Mouse (Mus musculus) heart, embryonic 16.5 days (tissue): ENCODE measurements around the gene Kif28. TPM values are rescaled to one million over a fixed set of nuclear protein-coding genes. Genes with fewer than 3 reads are reported as not detected.
"Not testable (repeated sequence)": the region's sequence is repeated elsewhere in the genome, so short reads cannot be mapped to it uniquely, and the experiment has no call there.

Experiments used
- ATAC-seq: fragments of 200-750 bp; cut with Nextera tagmentation; replicated peaks from 2 replicates; pipeline ENCODE4 v1.8.0; 2017; ENCODE audit warnings: moderate number of reproducible peaks; ENCODE audit not compliant: insufficient read depth, low FRiP score; ENCODE audit errors: extremely low read depth
- H3K27ac ChIP-seq: fragments of 300-500 bp; sonication (generic); 2 replicates; pipeline ENCODE4 v1.5.1; 2014; ENCODE audit warnings: mild to moderate bottlenecking, low read length, control low read depth, moderate library complexity
- H3K27me3 ChIP-seq: fragments of 300-500 bp; sonication (generic); 2 replicates; pipeline ENCODE4 v1.6.1; 2014; ENCODE audit warnings: low read length, mixed read lengths; ENCODE audit not compliant: control insufficient read depth, insufficient read depth
- H3K36me3 ChIP-seq: fragments of 300-500 bp; sonication (generic); 2 replicates; pipeline ENCODE4 v1.6.1; 2014; ENCODE audit not compliant: control insufficient read depth, insufficient read depth
- H3K4me1 ChIP-seq: fragments of 300-500 bp; sonication (generic); 2 replicates; pipeline ENCODE4 v1.6.1; 2014; ENCODE audit warnings: low read length, mixed read lengths; ENCODE audit not compliant: control insufficient read depth, insufficient read depth
- H3K4me2 ChIP-seq: fragments of 300-500 bp; sonication (generic); 2 replicates; pipeline ENCODE4 v1.6.1; 2014; ENCODE audit warnings: low read depth, mild to moderate bottlenecking, control low read depth, low read length
- H3K4me3 ChIP-seq: fragments of 300-500 bp; sonication (generic); 2 replicates; pipeline ENCODE4 v1.5.1; 2014; ENCODE audit warnings: mild to moderate bottlenecking, control low read depth, low read length
- H3K9ac ChIP-seq: fragments of 300-500 bp; sonication (generic); 2 replicates; pipeline ENCODE4 v1.6.1; 2014; ENCODE audit warnings: low read length, control low read depth
- H3K9me3 ChIP-seq: fragments of 300-500 bp; sonication (generic); replicated peaks from 2 replicates; pipeline ENCODE4 v1.6.1; 2016; ENCODE audit warnings: low read length; ENCODE audit not compliant: control insufficient read depth
- WGBS: fragments of 180-500 bp; shearing (Covaris S2); extraction: QIAGEN DNeasy Blood & Tissue Kit; methylation state at CpG from one replicate; pipeline ENCODE4 v1.1.7; 2014; 5-methylcytosine and 5-hydroxymethylcytosine counted together
- polyA plus RNA-seq: library from polyadenylated mRNA; unstranded; fragments of >200 nt; fragmentation: Nextera tagmentation; extraction: Ambion mirVana; gene quantifications from 2 replicates; pipeline ENCODE4 v1.2.1, GENCODE M21; 2015

Gene Kif28
- polyA plus RNA-seq, 1 experiment from 2014 or later, result 0.05 TPM

DNA sequence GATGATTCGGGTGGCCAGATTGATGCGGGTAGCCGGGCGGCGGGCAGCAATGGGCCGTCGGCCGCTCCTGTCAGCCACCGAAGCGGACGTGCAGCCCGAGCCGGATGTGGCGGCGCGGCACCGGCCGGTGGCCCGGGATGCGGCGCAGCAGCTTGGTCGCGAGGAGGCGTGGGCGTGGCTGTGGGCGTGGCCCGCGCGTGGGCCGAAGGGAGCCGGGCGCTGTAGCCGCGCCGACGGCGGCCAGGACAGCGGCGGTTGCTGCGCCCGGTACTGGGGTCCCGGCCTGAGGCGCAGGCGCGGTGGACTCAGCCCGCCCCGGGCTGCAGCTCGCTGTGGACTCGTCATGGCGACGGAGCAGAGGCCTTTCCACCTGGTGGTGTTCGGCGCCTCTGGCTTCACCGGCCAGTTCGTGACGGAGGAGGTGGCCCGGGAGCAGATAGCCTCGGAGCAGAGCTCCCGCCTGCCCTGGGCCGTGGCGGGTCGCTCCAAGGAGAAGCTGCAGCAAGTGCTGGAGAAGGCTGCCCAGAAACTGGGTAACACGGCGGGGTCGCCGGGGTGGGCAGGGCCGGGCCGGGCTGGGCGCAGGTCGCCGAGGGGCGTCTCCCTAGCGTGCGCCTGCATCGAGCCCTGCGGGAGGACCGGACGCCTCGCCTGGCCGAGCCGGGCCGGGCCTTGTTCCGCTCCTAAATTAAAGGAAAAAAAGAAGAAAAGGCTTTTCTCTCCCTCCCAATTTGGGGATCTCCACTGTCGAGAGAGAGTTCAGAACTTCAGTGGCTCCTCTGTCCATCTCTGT, 76.9 kb downstream of the Kif28 start, which contains the start of gene Sccpdh:
Gene Sccpdh, plus strand, starts transcription at position 198 of the 793 bp plus-strand sequence.
- Histone ChIP-seq H3K9me3 (no peaks in the 10 kb centered on the region), H3K36me3 (peaks cover 8% of the 10 kb centered on the region; the same call in 1 of the 2 replicates), H3K4me2 (peak within 1 kb of the TSS; percentile 87), H3K4me3 (peak within 1 kb of the TSS; percentile 74), H3K27me3 (no peaks in the 10 kb centered on the region), H3K27ac (peak within 1 kb of the TSS; percentile 93), H3K4me1 (peaks cover 5% of the 10 kb centered on the region; the same call in 1 of the 2 replicates), H3K9ac (peak within 1 kb of the TSS; percentile 91)
- peak; percentile 96 for ATAC-seq
- WGBS, result under 1% methylated on average over 84 of the region's 84 CpGs

DNA sequence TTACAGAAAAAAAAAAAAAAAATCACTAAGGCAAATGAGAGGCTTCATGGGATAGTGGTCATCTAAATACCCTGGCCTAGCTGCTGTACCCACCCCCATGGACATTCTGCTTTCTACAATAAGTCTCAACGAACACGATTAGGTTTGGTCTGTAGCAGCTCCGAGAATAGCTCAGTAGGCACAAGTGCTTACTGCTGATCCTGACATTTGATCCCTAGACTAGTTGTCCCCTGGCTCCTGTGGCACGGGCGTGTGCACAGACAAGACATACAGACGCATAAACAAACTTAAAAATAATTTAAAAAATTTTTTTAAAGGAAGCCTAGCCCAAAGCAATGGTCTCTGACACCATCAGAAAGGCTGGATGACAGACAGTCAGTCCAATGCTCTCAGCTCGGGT, 77.6 kb downstream of the Kif28 start:
- ATAC-seq, result peak; percentile 39; the same call in 1 of the 2 replicates
- WGBS, result 15% methylated on average over 7 of the region's 7 CpGs
- Histone ChIP-seq H3K27ac (peak overlapping the region; percentile 93), H3K4me3 (peak overlapping the region; percentile 74), H3K4me1 (peaks cover 5% of the 10 kb centered on the region; the same call in 1 of the 2 replicates), H3K9ac (peak overlapping the region; percentile 91), H3K9me3 (no peaks in the 10 kb centered on the region), H3K27me3 (no peaks in the 10 kb centered on the region), H3K4me2 (peak overlapping the region; percentile 87), H3K36me3 (0 out of 2 replicates have a peak, but pooled peaks cover 5% of the 10 kb centered on the region)

DNA sequence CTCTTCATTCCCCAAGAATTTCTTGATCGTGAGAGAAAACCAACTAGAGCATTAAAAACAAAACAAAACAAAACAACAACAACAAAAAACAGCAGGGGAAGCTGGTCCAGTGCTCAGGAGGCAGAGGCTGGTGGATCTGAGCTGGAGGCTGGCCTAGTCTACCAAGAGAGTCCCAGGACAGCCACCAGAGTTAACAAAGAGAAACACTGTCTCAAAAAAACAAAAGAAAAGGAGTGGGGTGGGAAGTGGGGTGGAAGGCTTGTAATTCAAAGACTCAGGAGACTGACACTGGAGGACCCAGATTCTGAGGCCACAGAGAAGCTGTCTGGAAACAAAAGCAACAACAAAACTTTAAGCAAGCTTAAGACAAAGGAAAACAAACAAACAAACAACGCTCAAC, 78.1 kb downstream of the Kif28 start:
- peak overlapping the region; percentile 93; the same call in 1 of the 2 replicates for H3K27ac ChIP-seq

DNA sequence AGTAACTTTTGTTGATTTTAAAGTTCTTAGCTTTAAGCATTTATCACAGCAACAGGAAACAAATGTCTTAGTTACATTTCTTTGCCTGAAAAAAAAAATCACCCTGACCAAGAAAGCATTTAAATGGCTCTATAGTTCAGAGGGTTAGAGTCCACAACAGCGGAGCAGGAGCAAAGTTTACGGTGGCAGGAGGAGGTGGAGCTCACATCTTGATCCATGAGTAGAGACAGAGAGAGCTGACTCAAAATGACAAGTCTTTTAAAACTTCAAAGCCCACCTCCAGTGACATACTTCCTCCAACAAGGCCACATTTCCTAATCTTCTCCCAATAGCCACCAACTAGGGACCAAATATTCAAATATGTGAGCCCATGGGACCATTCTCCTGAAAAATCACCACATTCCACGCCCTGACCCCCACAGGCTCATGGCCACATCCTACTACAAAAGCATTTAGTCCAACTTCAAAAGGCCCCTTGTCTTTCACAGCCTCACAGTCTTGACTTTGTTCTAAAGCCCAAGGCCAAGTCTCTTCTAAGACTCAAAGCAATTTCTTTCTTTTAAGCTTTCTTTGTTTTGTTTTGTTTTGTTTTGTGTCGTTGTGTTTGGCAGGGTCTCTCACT, 80.7 kb downstream of the Kif28 start:
- 80% methylated on average over 4 of the region's 4 CpGs for WGBS
- ATAC-seq, result no peak
- no peak overlapping the region for H3K27ac ChIP-seq

More for the DNA sequence above, 78.1 kb downstream of the Kif28 start:
- H3K9me3 ChIP-seq, result no peaks in the 10 kb centered on the region
- no peak overlapping the region; the same call in 1 of the 2 replicates for H3K9ac ChIP-seq
- ATAC-seq, result no peak
- WGBS, result 72% methylated on average over 2 of the region's 2 CpGs
- peak overlapping the region; percentile 87 for H3K4me2 ChIP-seq
- 0 out of 2 replicates have a peak, but pooled peaks cover 5% of the 10 kb centered on the region for H3K36me3 ChIP-seq
- H3K4me1 ChIP-seq, result peaks cover 5% of the 10 kb centered on the region; the same call in 1 of the 2 replicates
- no peaks in the 10 kb centered on the region for H3K27me3 ChIP-seq
- peak overlapping the region; percentile 74 for H3K4me3 ChIP-seq

DNA sequence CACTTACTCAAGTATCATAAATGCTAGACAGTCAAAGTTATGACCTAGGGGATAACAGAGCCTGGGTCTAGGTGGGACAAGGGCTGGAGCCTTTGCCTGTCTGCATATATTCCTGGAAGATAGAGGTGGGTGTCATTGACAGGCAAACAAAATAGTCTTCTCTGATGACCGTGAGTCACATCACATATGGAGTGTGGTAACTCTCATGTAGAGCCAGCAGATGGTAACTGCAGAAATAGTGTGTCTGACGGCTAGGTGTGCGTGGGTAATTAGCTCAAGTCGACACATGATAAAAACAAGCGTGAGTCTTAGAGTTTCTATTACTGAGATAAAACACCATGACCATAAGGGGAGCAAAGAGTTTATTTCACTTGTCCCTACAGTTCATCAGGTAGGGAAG, 82.0 kb downstream of the Kif28 start:
- Histone ChIP-seq H3K9ac (no peak overlapping the region), H3K27me3 (no peaks in the 10 kb centered on the region), H3K27ac (no peak overlapping the region), H3K9me3 (no peaks in the 10 kb centered on the region), H3K4me1 (0 out of 2 replicates have a peak, but pooled peaks cover 3% of the 10 kb centered on the region), H3K4me2 (no peak overlapping the region), H3K4me3 (no peak overlapping the region), H3K36me3 (no peaks in the 10 kb centered on the region)
- 72% methylated on average over 5 of the region's 5 CpGs for WGBS
- ATAC-seq, result no peak

More for the DNA sequence above, 80.7 kb downstream of the Kif28 start:
- no peaks in the 10 kb centered on the region for H3K27me3 ChIP-seq
- H3K36me3 ChIP-seq, result no peaks in the 10 kb centered on the region
- no peak overlapping the region for H3K4me3 ChIP-seq
- no peaks in the 10 kb centered on the region for H3K9me3 ChIP-seq
- H3K9ac ChIP-seq, result no peak overlapping the region
- no peak overlapping the region for H3K4me2 ChIP-seq
- H3K4me1 ChIP-seq, result peaks cover 5% of the 10 kb centered on the region; the same call in 1 of the 2 replicates

DNA sequence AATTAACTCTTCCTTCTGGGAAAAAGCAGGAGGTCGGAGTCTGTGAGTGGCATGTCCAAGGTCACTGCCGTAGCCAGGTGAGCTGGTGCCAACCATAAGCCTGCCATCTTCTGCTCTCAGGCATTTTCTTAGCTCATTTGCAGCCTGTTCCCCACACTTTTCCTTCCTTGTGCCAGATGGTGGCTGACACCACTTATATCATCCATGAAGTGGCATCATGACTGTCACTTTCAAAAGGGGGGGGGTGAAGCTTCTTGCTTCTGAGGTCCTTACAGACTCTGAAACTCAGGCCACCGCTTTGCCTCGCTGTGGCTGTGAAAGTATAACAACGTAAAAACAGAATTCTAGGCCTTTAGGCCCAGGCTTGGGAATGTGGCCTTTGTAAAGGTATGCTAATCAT, 93.8 kb downstream of the Kif28 start:
- H3K27ac ChIP-seq, result no peak overlapping the region
- no peaks in the 10 kb centered on the region for H3K27me3 ChIP-seq
- no peak for ATAC-seq
- 79% methylated on average over 5 of the region's 5 CpGs for WGBS
- no peaks in the 10 kb centered on the region for H3K36me3 ChIP-seq
- no peak overlapping the region for H3K4me2 ChIP-seq
- H3K4me3 ChIP-seq, result no peak overlapping the region
- H3K9ac ChIP-seq, result no peak overlapping the region
- peaks cover 2% of the 10 kb centered on the region; the same call in 1 of the 2 replicates for H3K4me1 ChIP-seq
- no peaks in the 10 kb centered on the region for H3K9me3 ChIP-seq

DNA sequence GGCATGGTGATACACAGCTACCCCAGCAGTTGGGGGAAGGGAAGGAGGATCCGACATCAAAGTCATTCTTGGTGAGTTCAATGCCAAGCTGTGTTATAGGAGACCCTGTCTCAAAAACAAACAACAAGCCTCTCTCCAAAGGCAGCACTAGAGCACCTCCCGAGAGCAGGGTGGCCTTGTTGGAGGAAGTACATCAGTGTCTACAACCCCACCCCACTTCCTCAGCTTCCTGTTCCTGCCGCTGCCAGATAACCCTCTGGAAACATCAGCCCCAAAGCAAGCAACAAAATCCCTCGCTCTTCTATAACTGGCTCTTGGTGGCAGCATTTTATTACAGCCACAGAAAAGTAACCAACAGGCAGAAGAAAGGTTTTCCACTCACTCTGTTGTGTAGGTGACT, 94.8 kb downstream of the Kif28 start:
- Histone ChIP-seq H3K9me3 (no peaks in the 10 kb centered on the region), H3K4me1 (peaks cover 2% of the 10 kb centered on the region; the same call in 1 of the 2 replicates), H3K27ac (no peak overlapping the region), H3K9ac (no peak overlapping the region), H3K27me3 (no peaks in the 10 kb centered on the region), H3K4me3 (no peak overlapping the region), H3K4me2 (no peak overlapping the region), H3K36me3 (no peaks in the 10 kb centered on the region)
- ATAC-seq, result no peak
- WGBS, result 54% methylated on average over 4 of the region's 4 CpGs

DNA sequence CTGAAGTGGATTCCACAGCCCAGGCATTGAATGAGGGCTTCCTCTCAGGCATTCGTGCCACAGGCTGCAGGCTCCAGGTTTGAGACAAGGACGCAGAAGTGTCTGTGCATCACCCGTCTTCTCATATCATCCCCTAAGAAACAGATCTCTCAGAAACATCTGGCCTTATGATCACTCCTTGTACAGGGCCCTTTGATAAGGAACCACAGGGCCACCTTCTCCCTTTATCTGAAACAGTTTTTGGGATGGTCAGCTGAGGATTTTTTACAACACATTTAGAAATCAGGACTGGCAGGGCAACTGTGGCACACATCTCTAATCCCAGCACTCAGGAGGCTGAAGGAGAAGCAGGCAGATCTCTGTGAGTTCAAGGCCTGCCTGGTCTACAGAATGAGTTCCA, 95.7 kb downstream of the Kif28 start:
- H3K4me1 ChIP-seq, result peaks cover 2% of the 10 kb centered on the region; the same call in 1 of the 2 replicates
- no peak overlapping the region for H3K4me3 ChIP-seq
- no peaks in the 10 kb centered on the region for H3K9me3 ChIP-seq
- no peaks in the 10 kb centered on the region for H3K27me3 ChIP-seq
- no peak overlapping the region for H3K27ac ChIP-seq
- H3K9ac ChIP-seq, result no peak overlapping the region
- no peaks in the 10 kb centered on the region for H3K36me3 ChIP-seq
- no peak overlapping the region for H3K4me2 ChIP-seq
- ATAC-seq, result no peak
- 64% methylated on average over 3 of the region's 3 CpGs for WGBS

DNA sequence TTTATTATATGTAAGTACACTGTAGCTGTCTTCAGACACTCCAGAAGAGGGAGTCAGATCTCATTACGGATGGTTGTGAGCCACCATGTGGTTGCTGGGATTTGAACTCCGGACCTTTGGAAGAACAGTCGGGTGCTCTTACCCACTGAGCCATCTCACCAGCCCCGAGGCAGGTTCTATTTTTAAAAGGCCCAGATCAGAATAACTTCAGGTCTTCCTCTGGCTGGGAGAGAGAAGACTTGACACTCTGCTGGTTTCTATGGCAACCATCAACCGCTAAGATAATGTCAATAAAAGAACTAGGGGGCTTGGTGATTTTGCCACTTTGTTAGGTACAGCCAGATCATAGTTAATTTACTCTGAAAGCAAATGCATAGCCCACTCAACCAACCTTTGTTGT, 96.4 kb downstream of the Kif28 start:
- ATAC-seq, H3K27me3 ChIP-seq: not testable (repeated sequence)
- WGBS, result 64% methylated on average over 4 of the region's 5 CpGs

More for the DNA sequence above, 96.4 kb downstream of the Kif28 start:
- not testable (repeated sequence) for H3K36me3 ChIP-seq, H3K4me1 ChIP-seq, H3K4me2 ChIP-seq, H3K27ac ChIP-seq, H3K9me3 ChIP-seq, H3K4me3 ChIP-seq, H3K9ac ChIP-seq
